Mouse (Mus musculus): ENCODE measurements around the gene Gxylt2. TPM values are rescaled to one million over a fixed set of nuclear protein-coding genes. Genes with fewer than 3 reads are reported as not detected.

Gxylt2 gene
- polyA plus RNA-seq, 1 experiment from 2014 or later, result 0.89 TPM

GRCm38 (mm10) chr6:100670370-100670841 is 34.1 kb upstream of the Gxylt2 start:
- Histone ChIP-seq H3K27me3 (ENCODE audit: control insufficient read depth, insufficient read depth, low read length) (no peaks in the 10 kb centered on the region), H3K4me1 (replicated peaks; ENCODE audit: control insufficient read depth, insufficient read depth) (0 out of 2 replicates have a peak, but pooled peaks cover 2% of the 10 kb centered on the region), H3K4me3 (ENCODE audit: low read depth, low read length) (peak overlapping the region; percentile 90), H3K9me3 (ENCODE audit: control insufficient read depth, low read length) (no peaks in the 10 kb centered on the region), H3K9ac (ENCODE audit: low read length) (peak overlapping the region; percentile 81), H3K4me2 (replicated peaks; ENCODE audit: low read depth) (peak overlapping the region; percentile 93), H3K27ac (replicated peaks) (peak overlapping the region; percentile 63; the same call in 1 of the 2 replicates), H3K36me3 (ENCODE audit: control insufficient read depth, insufficient read depth, low read length) (no peaks in the 10 kb centered on the region)
- ATAC-seq (ENCODE audit: low FRiP score, low TSS enrichment) (peak; percentile 77), DNase-seq (ENCODE audit: low spot score) (peak; percentile 75)
- TF ChIP-seq EP300 (optimal IDR thresholded peaks at IDR 0.05) (no peak), CTCF (IDR thresholded peaks at IDR 0.05; ENCODE audit: low read depth) (peak; percentile 46; the same call in 1 of the 2 replicates)
- under 1% methylated on average over 32 of the region's 32 CpGs for WGBS

- DNase-seq (ENCODE audit: low spot score), result peak; percentile 89
- Histone ChIP-seq H3K27ac (replicated peaks) (peak within 1 kb of the TSS; percentile 63; the same call in 1 of the 2 replicates), H3K4me2 (replicated peaks; ENCODE audit: low read depth) (peak within 1 kb of the TSS; percentile 93), H3K36me3 (ENCODE audit: control insufficient read depth, insufficient read depth, low read length) (no peaks in the 10 kb centered on the region), H3K4me3 (ENCODE audit: low read depth, low read length) (peak within 1 kb of the TSS; percentile 90), H3K4me1 (replicated peaks; ENCODE audit: control insufficient read depth, insufficient read depth) (0 out of 2 replicates have a peak, but pooled peaks cover 2% of the 10 kb centered on the region), H3K9ac (ENCODE audit: low read length) (peak within 1 kb of the TSS; percentile 81), H3K9me3 (ENCODE audit: control insufficient read depth, low read length) (no peaks in the 10 kb centered on the region), H3K27me3 (ENCODE audit: control insufficient read depth, insufficient read depth, low read length) (no peaks in the 10 kb centered on the region)
- TF ChIP-seq CTCF (IDR thresholded peaks at IDR 0.05; ENCODE audit: low read depth), result peak; percentile 53
- TF ChIP-seq EP300 (optimal IDR thresholded peaks at IDR 0.05), result no peak
- WGBS, result under 1% methylated on average over 49 of the region's 49 CpGs
- ATAC-seq (ENCODE audit: low FRiP score, low TSS enrichment), result peak; percentile 95
Measured at GRCm38 (mm10) chr6:100670880-100671344, 33.6 kb upstream of the Gxylt2 start, which contains the start of gene Shq1. Shq1 (minus strand) TSS chr6:100671157.

GRCm38 (mm10) chr6:100671401-100671800 is 33.1 kb upstream of the Gxylt2 start:
- TF ChIP-seq EP300 (optimal IDR thresholded peaks at IDR 0.05) (no peak), CTCF (IDR thresholded peaks at IDR 0.05; ENCODE audit: low read depth) (no peak)
- 6% methylated on average over 7 of the region's 7 CpGs for WGBS
- Histone ChIP-seq H3K27me3 (ENCODE audit: control insufficient read depth, insufficient read depth, low read length) (no peaks in the 10 kb centered on the region), H3K4me3 (ENCODE audit: low read depth, low read length) (peak overlapping the region; percentile 90), H3K9me3 (ENCODE audit: control insufficient read depth, low read length) (no peaks in the 10 kb centered on the region), H3K4me2 (replicated peaks; ENCODE audit: low read depth) (peak overlapping the region; percentile 93), H3K4me1 (replicated peaks; ENCODE audit: control insufficient read depth, insufficient read depth) (0 out of 2 replicates have a peak, but pooled peaks cover 2% of the 10 kb centered on the region), H3K27ac (replicated peaks) (no peak overlapping the region), H3K36me3 (ENCODE audit: control insufficient read depth, insufficient read depth, low read length) (no peaks in the 10 kb centered on the region), H3K9ac (ENCODE audit: low read length) (no peak overlapping the region)
- ATAC-seq (ENCODE audit: low FRiP score, low TSS enrichment), result no peak
- no peak for DNase-seq (ENCODE audit: low spot score)

GRCm38 (mm10) chr6:100674974-100675373 is 29.6 kb upstream of the Gxylt2 start:
- no peak for DNase-seq (ENCODE audit: low spot score)
- no peaks in the 10 kb centered on the region for H3K27me3 ChIP-seq (ENCODE audit: control insufficient read depth, insufficient read depth, low read length)
- TF ChIP-seq EP300 (optimal IDR thresholded peaks at IDR 0.05) (no peak), CTCF (IDR thresholded peaks at IDR 0.05; ENCODE audit: low read depth) (peak; percentile 84)
- H3K27ac ChIP-seq (replicated peaks), result no peak overlapping the region
- no peak overlapping the region for H3K4me2 ChIP-seq (replicated peaks; ENCODE audit: low read depth)
- no peak overlapping the region for H3K4me3 ChIP-seq (ENCODE audit: low read depth, low read length)
- H3K9ac ChIP-seq (ENCODE audit: low read length), result no peak overlapping the region
- ATAC-seq (ENCODE audit: low FRiP score, low TSS enrichment), result no peak
- 14% methylated on average over 6 of the region's 6 CpGs for WGBS
- H3K36me3 ChIP-seq (ENCODE audit: control insufficient read depth, insufficient read depth, low read length), result no peaks in the 10 kb centered on the region
- 0 out of 2 replicates have a peak, but pooled peaks cover 2% of the 10 kb centered on the region for H3K4me1 ChIP-seq (replicated peaks; ENCODE audit: control insufficient read depth, insufficient read depth)
- H3K9me3 ChIP-seq (ENCODE audit: control insufficient read depth, low read length), result no peaks in the 10 kb centered on the region

GRCm38 (mm10) chr6:100676461-100676860 is 28.1 kb upstream of the Gxylt2 start:
- ATAC-seq (ENCODE audit: low FRiP score, low TSS enrichment), result no peak
- Histone ChIP-seq H3K4me2 (replicated peaks; ENCODE audit: low read depth) (no peak overlapping the region), H3K4me1 (replicated peaks; ENCODE audit: control insufficient read depth, insufficient read depth) (no peaks in the 10 kb centered on the region), H3K27me3 (ENCODE audit: control insufficient read depth, insufficient read depth, low read length) (no peaks in the 10 kb centered on the region), H3K27ac (replicated peaks) (no peak overlapping the region), H3K4me3 (ENCODE audit: low read depth, low read length) (no peak overlapping the region), H3K9ac (ENCODE audit: low read length) (no peak overlapping the region), H3K36me3 (ENCODE audit: control insufficient read depth, insufficient read depth, low read length) (no peaks in the 10 kb centered on the region), H3K9me3 (ENCODE audit: control insufficient read depth, low read length) (no peaks in the 10 kb centered on the region)
- no peak for TF ChIP-seq CTCF (IDR thresholded peaks at IDR 0.05; ENCODE audit: low read depth)
- TF ChIP-seq EP300 (optimal IDR thresholded peaks at IDR 0.05), result no peak
- 93% methylated on average over 6 of the region's 7 CpGs for WGBS
- no peak for DNase-seq (ENCODE audit: low spot score)

- TF ChIP-seq CTCF (IDR thresholded peaks at IDR 0.05; ENCODE audit: low read depth) (no peak), EP300 (optimal IDR thresholded peaks at IDR 0.05) (no peak)
- H3K27ac ChIP-seq (replicated peaks), result no peak overlapping the region
- ATAC-seq (ENCODE audit: low FRiP score, low TSS enrichment) (no peak), DNase-seq (ENCODE audit: low spot score) (no peak)
- no peaks in the 10 kb centered on the region for H3K27me3 ChIP-seq (ENCODE audit: control insufficient read depth, insufficient read depth, low read length)
- 92% methylated on average over 2 of the region's 2 CpGs for WGBS
- H3K9me3 ChIP-seq (ENCODE audit: control insufficient read depth, low read length), result no peaks in the 10 kb centered on the region
- no peak overlapping the region for H3K4me3 ChIP-seq (ENCODE audit: low read depth, low read length)
- H3K36me3 ChIP-seq (ENCODE audit: control insufficient read depth, insufficient read depth, low read length), result no peaks in the 10 kb centered on the region
- H3K4me2 ChIP-seq (replicated peaks; ENCODE audit: low read depth), result no peak overlapping the region
- no peaks in the 10 kb centered on the region for H3K4me1 ChIP-seq (replicated peaks; ENCODE audit: control insufficient read depth, insufficient read depth)
- H3K9ac ChIP-seq (ENCODE audit: low read length), result no peak overlapping the region
Measured at GRCm38 (mm10) chr6:100678636-100679035, 25.9 kb upstream of the Gxylt2 start.

Measured in stomach, postnatal 0 days (tissue).